Mouse (Mus musculus) midbrain, postnatal 0 days (tissue): ENCODE measurements around the gene Trp53rka. TPM values are rescaled to one million over a fixed set of nuclear protein-coding genes. Genes with fewer than 3 reads are reported as not detected.

Experiments used
- ATAC-seq: fragments of 200-750 bp; cut with Nextera tagmentation; 2 replicates; pipeline ENCODE4 v1.8.0; 2017; ENCODE audit warnings: moderate number of reproducible peaks, mild to moderate bottlenecking, moderate TSS enrichment, moderate library complexity; ENCODE audit not compliant: low FRiP score
- DNase-seq: peaks from one replicate; pipeline ENCODE4 v3.0.0-alpha.2; 2015; ENCODE audit warnings: low spot score
- H3K27ac ChIP-seq: fragments of 300-500 bp; sonication (generic); 2 replicates; pipeline ENCODE4 v1.5.1; 2014; ENCODE audit warnings: low read depth, mild to moderate bottlenecking, low read length, mixed read lengths
- H3K27me3 ChIP-seq: fragments of 300-500 bp; sonication (generic); 2 replicates; pipeline ENCODE4 v1.6.1; 2014; ENCODE audit warnings: low read length, control low read depth, mixed read lengths; ENCODE audit not compliant: insufficient read depth
- H3K36me3 ChIP-seq: fragments of 300-500 bp; sonication (generic); 2 replicates; pipeline ENCODE4 v1.6.1; 2014; ENCODE audit warnings: low read length, control low read depth, mixed read lengths; ENCODE audit not compliant: insufficient read depth
- H3K4me1 ChIP-seq: fragments of 300-500 bp; sonication (generic); 2 replicates; pipeline ENCODE4 v1.6.1; 2014; ENCODE audit warnings: mild to moderate bottlenecking, control low read depth, antibody characterized with exemption, low read length, mixed read lengths; ENCODE audit not compliant: insufficient read depth
- H3K4me2 ChIP-seq: fragments of 300-500 bp; sonication (generic); 2 replicates; pipeline ENCODE4 v1.6.1; 2014; ENCODE audit warnings: low read depth, mild to moderate bottlenecking, low read length, mixed read lengths; ENCODE audit not compliant: poor library complexity, severe bottlenecking
- H3K4me3 ChIP-seq: fragments of 300-500 bp; sonication (generic); 2 replicates; pipeline ENCODE4 v1.5.1; 2014; ENCODE audit warnings: low read depth, mild to moderate bottlenecking, low read length, moderate library complexity
- H3K9ac ChIP-seq: fragments of 300-500 bp; sonication (generic); replicated peaks from 2 replicates; pipeline ENCODE4 v1.6.1; 2014; ENCODE audit warnings: mild to moderate bottlenecking, low read length, moderate library complexity, mixed read lengths; ENCODE audit not compliant: poor library complexity, severe bottlenecking
- H3K9me3 ChIP-seq: fragments of 300-500 bp; sonication (generic); 2 replicates; pipeline ENCODE4 v1.6.1; 2016; ENCODE audit warnings: low read length, control low read depth
- CTCF ChIP-seq: IDR thresholded peaks from 2 replicates; pipeline ENCODE4 v1.5.1; 2016; ENCODE audit warnings: antibody characterized with exemption, mild to moderate bottlenecking
- WGBS: fragments of 180-500 bp; shearing (Covaris S2); extraction: QIAGEN DNeasy Blood & Tissue Kit; methylation state at CpG from one replicate; pipeline ENCODE4 v1.1.7; 2014; 5-methylcytosine and 5-hydroxymethylcytosine counted together
- polyA plus RNA-seq: library from polyadenylated mRNA; unstranded; fragments of >200 nt; fragmentation: Nextera tagmentation; extraction: Ambion mirVana; gene quantifications from 2 replicates; pipeline ENCODE4 v1.2.1, GENCODE M21; 2015
- total RNA-seq: library from RNA; depleted of rRNA; stranded (reverse); fragments of >200 nt; gene quantifications from 2 replicates; pipeline ENCODE4 v1.2.3, GENCODE M21; 2014; rRNA removed

The Trp53rka gene
- total and polyA plus RNA-seq, 2 experiments from 2014 or later: 37.0 to 37.1 TPM

DNA sequence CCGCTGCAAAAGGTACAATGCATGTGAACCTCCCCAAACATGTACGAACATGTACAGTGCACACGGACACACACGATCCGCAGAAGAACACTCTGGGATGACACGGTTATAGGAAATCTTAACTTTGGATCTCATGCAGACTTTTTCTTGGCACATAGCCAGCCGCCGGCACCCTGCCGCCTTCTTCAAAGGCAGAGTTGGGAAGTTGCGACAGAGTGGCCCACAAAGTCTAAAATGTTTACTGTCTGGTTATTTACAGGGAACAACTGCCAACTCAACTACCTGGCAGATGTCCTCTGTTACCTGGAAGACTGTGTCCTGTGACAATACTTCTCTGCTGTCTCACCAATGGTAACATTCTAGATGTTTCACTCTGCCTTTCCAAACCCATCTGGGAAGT lies 50.1 kb downstream of the Trp53rka start:
- Histone ChIP-seq H3K4me1 (no peaks in the 10 kb centered on the region), H3K4me2 (no peak overlapping the region), H3K9ac (no peak overlapping the region), H3K4me3 (no peak overlapping the region), H3K9me3 (no peaks in the 10 kb centered on the region), H3K27ac (no peak overlapping the region), H3K27me3 (no peaks in the 10 kb centered on the region), H3K36me3 (no peaks in the 10 kb centered on the region)
- WGBS: 71% methylated on average over 10 of the region's 10 CpGs
- ATAC-seq (no peak), DNase-seq (no peak)
- TF ChIP-seq CTCF: no peak

DNA sequence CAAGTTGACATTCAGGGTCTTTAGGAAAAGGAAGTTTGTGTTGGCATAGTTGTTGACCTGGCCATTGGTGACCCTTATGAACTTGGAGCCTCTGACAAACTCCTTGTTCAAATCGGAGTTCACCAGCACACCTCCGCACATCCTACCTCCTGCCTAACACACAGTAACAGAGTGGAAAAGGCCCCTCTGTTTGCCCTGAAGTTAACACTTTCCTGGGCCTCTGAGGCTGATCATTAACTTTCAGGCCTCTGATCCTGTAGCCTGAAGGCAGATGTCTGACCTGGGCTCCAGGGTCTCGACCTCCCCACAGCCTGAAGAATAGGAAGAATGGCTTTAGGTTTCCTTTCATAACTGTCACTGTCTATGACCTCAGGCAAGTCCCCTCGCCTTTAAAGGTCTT lies 51.5 kb downstream of the Trp53rka start:
- H3K27ac ChIP-seq: no peak overlapping the region
- ATAC-seq (no peak), DNase-seq (no peak)
- H3K4me1 ChIP-seq: no peaks in the 10 kb centered on the region
- H3K27me3 ChIP-seq: no peaks in the 10 kb centered on the region
- H3K9me3 ChIP-seq: no peaks in the 10 kb centered on the region
- WGBS: 73% methylated on average over 4 of the region's 4 CpGs
- no peak overlapping the region for H3K9ac ChIP-seq
- no peak overlapping the region for H3K4me2 ChIP-seq
- no peak for TF ChIP-seq CTCF
- H3K36me3 ChIP-seq: no peaks in the 10 kb centered on the region
- H3K4me3 ChIP-seq: no peak overlapping the region

Other genes with a start within 250 kb of the Trp53rka start
- 89.6 and 98.9 TPM in 2 replicates for gene Slc35c2, start 205.5 kb downstream of the Trp53rka start, total RNA-seq
- gene Slc35c2, start 205.5 kb downstream of the Trp53rka start, polyA plus RNA-seq: 68.7 and 69.3 TPM in 2 replicates
- gene Elmo2, start 166.8 kb downstream of the Trp53rka start, total RNA-seq: 98.6 and 99.4 TPM in 2 replicates
- 77.2 and 80.2 TPM in 2 replicates for gene Elmo2, start 166.8 kb downstream of the Trp53rka start, polyA plus RNA-seq
- gene Zfp663, start 124.6 kb downstream of the Trp53rka start, total RNA-seq: 4.8 and 10.2 TPM in 2 replicates
- 3.8 and 4.3 TPM in 2 replicates for gene Zfp663, start 124.6 kb downstream of the Trp53rka start, polyA plus RNA-seq
- gene Zfp334, start 105.1 kb downstream of the Trp53rka start, total RNA-seq: 15.1 and 18.2 TPM in 2 replicates
- 4.2 TPM in 2 replicates for gene Zfp334, start 105.1 kb downstream of the Trp53rka start, polyA plus RNA-seq
- not detected in 2 replicates for gene Ocstamp, start 92.9 kb downstream of the Trp53rka start, total RNA-seq
- gene Ocstamp, start 92.9 kb downstream of the Trp53rka start, polyA plus RNA-seq: 0.04 and 0.06 TPM in 2 replicates
- 25.5 and 32.1 TPM in 2 replicates for gene Slc13a3, start 20.1 kb downstream of the Trp53rka start, total RNA-seq
- 17.4 and 20.3 TPM in 2 replicates for gene Slc13a3, start 20.1 kb downstream of the Trp53rka start, polyA plus RNA-seq
- 1.8 and 1.9 TPM in 2 replicates for gene Slc2a10, start 10.5 kb upstream of the Trp53rka start, total RNA-seq
- gene Slc2a10, start 10.5 kb upstream of the Trp53rka start, polyA plus RNA-seq: 2.5 and 2.6 TPM in 2 replicates
- gene Eya2, start 101.7 kb upstream of the Trp53rka start, total RNA-seq: 12.0 and 21.6 TPM in 2 replicates
- 6.0 and 7.1 TPM in 2 replicates for gene Eya2, start 101.7 kb upstream of the Trp53rka start, polyA plus RNA-seq